Mouse (Mus musculus) C2C12 (cell line): ENCODE data around the gene Rimbp3. TPM values are rescaled to one million over a fixed set of nuclear protein-coding genes. Genes with fewer than 3 reads are reported as not detected.

Experiments
- H3K27me3 ChIP-seq: one replicate; pipeline ENCODE4 v1.6.1; 2011; ENCODE audit not compliant: control insufficient read depth, insufficient read depth, insufficient read length
- H3K36me3 ChIP-seq: one replicate; pipeline ENCODE4 v1.6.1; 2011; ENCODE audit not compliant: control insufficient read depth, insufficient read depth
- H3K4me3 ChIP-seq: one replicate; pipeline ENCODE4 v1.5.1; 2011; ENCODE audit warnings: mild to moderate bottlenecking, control low read depth; ENCODE audit not compliant: poor library complexity, insufficient read depth, severe bottlenecking
- H3K79me2 ChIP-seq: one replicate; pipeline ENCODE4 v1.6.1; 2011; ENCODE audit not compliant: control insufficient read depth, insufficient read depth
- H3K79me3 ChIP-seq: one replicate; pipeline ENCODE4 v1.6.1; 2011; ENCODE audit warnings: low read depth, control low read depth
- H3ac ChIP-seq: one replicate; pipeline ENCODE3; 2011; ENCODE audit warnings: low read depth; ENCODE audit not compliant: control insufficient read depth, insufficient read length
- CEBPB ChIP-seq: IDR thresholded peaks from one replicate; pipeline ENCODE4 v1.6.1; 2011; ENCODE audit warnings: low read depth, mild to moderate bottlenecking, control low read depth, moderate library complexity
- CTCF ChIP-seq: IDR thresholded peaks from one replicate; pipeline ENCODE4 v1.5.1; 2011; ENCODE audit not compliant: control insufficient read depth, insufficient read depth, insufficient read length
- FOSL1 ChIP-seq: IDR thresholded peaks from one replicate; pipeline ENCODE4 v1.8.0; 2011; ENCODE audit warnings: mild to moderate bottlenecking, low read length; ENCODE audit not compliant: poor library complexity, insufficient read depth, severe bottlenecking
- MAX ChIP-seq: IDR thresholded peaks from one replicate; pipeline ENCODE4 v1.6.1; 2011; ENCODE audit warnings: mild to moderate bottlenecking, control low read depth
- MYOD1 ChIP-seq: IDR thresholded peaks from one replicate; pipeline ENCODE4 v1.6.1; 2011; ENCODE audit warnings: low read depth; ENCODE audit not compliant: control insufficient read depth, insufficient read length
- MYOG ChIP-seq: IDR thresholded peaks from one replicate; pipeline ENCODE4 v1.6.1; 2011; ENCODE audit not compliant: control insufficient read depth, insufficient read length; ENCODE audit errors: extremely low read depth
- USF1 ChIP-seq: IDR thresholded peaks from one replicate; pipeline ENCODE4 v1.6.1; 2011; ENCODE audit warnings: low read depth, mild to moderate bottlenecking, control low read depth, moderate library complexity
- polyA plus RNA-seq: library from polyadenylated mRNA; unstranded; fragments of >200 nt; fragmentation: generic; extraction: Trizol; gene quantifications from one replicate; pipeline ENCODE4 v1.2.1, GENCODE M21; 2012; ENCODE audit warnings: missing spikeins

The Rimbp3 gene
- polyA plus RNA-seq, 1 experiment, result 0.02 TPM

GRCm38 (mm10) chr16:17258917-17259316 is 50.5 kb downstream of the Rimbp3 start:
- no peak overlapping the region for H3ac ChIP-seq
- peaks cover 3% of the 10 kb centered on the region for H3K36me3 ChIP-seq
- H3K79me3 ChIP-seq, result no peaks in the 10 kb centered on the region
- H3K27me3 ChIP-seq, result no peaks in the 10 kb centered on the region
- TF ChIP-seq FOSL1, result no peak
- TF ChIP-seq USF1, result no peak
- TF ChIP-seq MYOD1, result no peak
- TF ChIP-seq MAX, result no peak
- TF ChIP-seq MYOG, result no peak
- TF ChIP-seq CTCF, result no peak
- no peak for TF ChIP-seq CEBPB
- H3K79me2 ChIP-seq, result no peaks in the 10 kb centered on the region
- no peak overlapping the region for H3K4me3 ChIP-seq

GRCm38 (mm10) chr16:17261341-17261740 is 52.9 kb downstream of the Rimbp3 start:
- no peaks in the 10 kb centered on the region for H3K27me3 ChIP-seq
- no peak for TF ChIP-seq USF1
- no peak for TF ChIP-seq CTCF
- no peak for TF ChIP-seq MYOD1
- no peak for TF ChIP-seq FOSL1
- TF ChIP-seq MYOG, result no peak
- no peak for TF ChIP-seq MAX
- H3K36me3 ChIP-seq, result peaks cover 3% of the 10 kb centered on the region
- no peaks in the 10 kb centered on the region for H3K79me2 ChIP-seq
- no peak overlapping the region for H3K4me3 ChIP-seq
- H3ac ChIP-seq, result no peak overlapping the region
- H3K79me3 ChIP-seq, result no peaks in the 10 kb centered on the region

Other genes starting within 250 kb of the Rimbp3 start
- gene Mapk1, start 225.2 kb upstream of the Rimbp3 start, polyA plus RNA-seq, result 77.2 TPM
- gene Ypel1, start 138.9 kb upstream of the Rimbp3 start, polyA plus RNA-seq, result 0.89 TPM
- 46.0 TPM for gene Ppil2, start 97.3 kb upstream of the Rimbp3 start, polyA plus RNA-seq
- gene 2610318N02Rik, start 83.4 kb upstream of the Rimbp3 start, polyA plus RNA-seq, result 25.4 TPM
- 41.1 TPM for gene Sdf2l1, start 76.2 kb upstream of the Rimbp3 start, polyA plus RNA-seq
- gene Ydjc, start 64.0 kb upstream of the Rimbp3 start, polyA plus RNA-seq, result 5.6 TPM
- 0.18 TPM for gene Ccdc116, start 61.4 kb upstream of the Rimbp3 start, polyA plus RNA-seq
- gene Ube2l3, start 6.0 kb upstream of the Rimbp3 start, polyA plus RNA-seq, result 135 TPM
- 1.1 TPM for gene Hic2, start 25.0 kb downstream of the Rimbp3 start, polyA plus RNA-seq
- 1.3 TPM for gene Tmem191c, start 67.5 kb downstream of the Rimbp3 start, polyA plus RNA-seq
- 0.16 TPM for gene Serpind1, start 122.8 kb downstream of the Rimbp3 start, polyA plus RNA-seq
- gene Snap29, start 197.4 kb downstream of the Rimbp3 start, polyA plus RNA-seq, result 9.1 TPM
- 39.5 TPM for gene Pi4ka, start 197.7 kb downstream of the Rimbp3 start, polyA plus RNA-seq
- 15.2 TPM for gene Crkl, start 243.4 kb downstream of the Rimbp3 start, polyA plus RNA-seq